Mouse (Mus musculus) myocyte (in vitro differentiated cells): ENCODE results near the gene Mucl3.

Experiments
- E2F4 ChIP-seq: IDR thresholded peaks from one replicate; pipeline ENCODE4 v1.6.1; 2011; ENCODE audit warnings: mild to moderate bottlenecking, control low read depth, moderate library complexity; ENCODE audit not compliant: insufficient read depth
- MAX ChIP-seq: IDR thresholded peaks from one replicate; pipeline ENCODE4 v1.6.1; 2011; ENCODE audit warnings: low read depth, mild to moderate bottlenecking, control low read depth
- MYOD1 ChIP-seq, 3 experiments: IDR thresholded peaks; one replicate each; pipeline ENCODE4 v1.6.1; 2011; ENCODE audit warnings: control low read depth in 2 of 3, low read depth in 2 of 3, mild to moderate bottlenecking in 2 of 3, moderate library complexity in 1 of 3; ENCODE audit not compliant: insufficient read length in 2 of 3, control insufficient read depth in 1 of 3
- POLR2A ChIP-seq: IDR thresholded peaks from one replicate; pipeline ENCODE4 v1.6.1; 2011; ENCODE audit warnings: low read depth, mild to moderate bottlenecking, control low read depth, moderate library complexity; ENCODE audit not compliant: insufficient read length
- POLR2AphosphoS2 ChIP-seq: IDR thresholded peaks from one replicate; pipeline ENCODE4 v1.6.1; 2011; ENCODE audit warnings: low read depth, control low read depth; ENCODE audit not compliant: insufficient read length
- SRF ChIP-seq: IDR thresholded peaks from one replicate; pipeline ENCODE4 v1.6.1; 2011; ENCODE audit warnings: low read depth; ENCODE audit not compliant: control insufficient read depth, insufficient read length
- TCF12 ChIP-seq: IDR thresholded peaks from one replicate; pipeline ENCODE4 v1.6.1; 2011; ENCODE audit warnings: mild to moderate bottlenecking, control low read depth; ENCODE audit not compliant: poor library complexity, insufficient read depth, severe bottlenecking
- USF1 ChIP-seq: IDR thresholded peaks from one replicate; pipeline ENCODE4 v1.6.1; 2011; ENCODE audit warnings: low read depth, mild to moderate bottlenecking, control low read depth, moderate library complexity

- TF ChIP-seq MAX (no peak), MYOD1 (IDR thresholded peaks at IDR 0.05; ENCODE audit: control insufficient read depth in 1 of 3, insufficient read length in 2 of 3, low read depth in 2 of 3) (no peak), E2F4 (no peak), POLR2A (no peak), USF1 (no peak), SRF (no peak), TCF12 (no peak), POLR2AphosphoS2 (no peak)
These were observed 7.8 kb downstream of the Mucl3 start for GRCm38 (mm10) chr17:35635699-35636111.
